Mouse (Mus musculus) telencephalon, adult 2 months (tissue): ENCODE measurements at regions not wholly inside any gene's neighbourhood (a gene's known extent, or its start where the extent isn't known, plus 50 kb on each side); places are given as distances from the start of the nearest gene placed in this dataset.
"Not testable (repeated sequence)": the region's sequence is repeated elsewhere in the genome, so short reads cannot be mapped to it uniquely, and the experiment has no call there.

Experiments used
- DNase-seq: peaks from one replicate; pipeline ENCODE4 v3.0.0-alpha.2; 2011; ENCODE audit warnings: low read depth, low spot score

DNA sequence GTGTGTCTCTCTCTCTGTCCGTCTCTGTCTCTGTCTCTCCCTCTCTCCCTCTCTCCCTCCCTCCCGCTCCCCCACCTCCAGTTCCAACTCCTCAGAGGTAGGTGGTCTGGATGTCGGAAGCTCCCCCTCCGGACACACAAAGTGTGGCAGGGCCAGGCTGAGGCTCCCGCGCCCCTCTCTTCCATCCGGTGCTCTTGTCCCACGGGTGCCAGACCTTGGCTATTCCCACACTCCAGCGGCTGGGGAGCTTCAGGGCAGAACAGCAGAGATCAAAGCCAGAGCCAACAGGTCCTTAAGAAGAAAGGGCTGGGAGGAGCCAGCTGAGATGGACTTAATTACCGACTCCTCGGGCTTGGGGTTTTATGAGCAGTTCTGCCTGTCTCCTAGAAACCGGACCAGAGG lies 101.1 kb upstream of the Med13l start:
- no peak for DNase-seq

DNA sequence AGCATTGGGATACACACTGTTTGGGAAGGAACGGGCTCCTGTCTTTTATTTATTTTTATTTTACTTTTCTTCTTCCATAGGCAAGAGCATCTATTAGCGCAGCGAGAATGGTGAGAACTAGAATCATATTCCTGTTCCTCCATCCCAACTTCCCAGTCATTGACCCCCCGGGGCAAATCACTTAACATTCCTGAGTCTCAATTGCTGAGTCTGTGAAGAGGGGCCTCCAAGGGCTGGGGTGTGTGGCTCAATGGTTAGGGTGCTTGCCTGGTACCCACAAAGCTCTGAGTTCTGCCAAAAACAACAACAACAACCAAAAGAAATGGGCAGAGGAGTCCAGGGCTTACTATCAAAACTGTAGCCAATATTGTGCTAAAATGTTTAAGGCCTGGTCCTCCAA lies 98.5 kb upstream of the Med13l start:
- no peak for DNase-seq

DNA sequence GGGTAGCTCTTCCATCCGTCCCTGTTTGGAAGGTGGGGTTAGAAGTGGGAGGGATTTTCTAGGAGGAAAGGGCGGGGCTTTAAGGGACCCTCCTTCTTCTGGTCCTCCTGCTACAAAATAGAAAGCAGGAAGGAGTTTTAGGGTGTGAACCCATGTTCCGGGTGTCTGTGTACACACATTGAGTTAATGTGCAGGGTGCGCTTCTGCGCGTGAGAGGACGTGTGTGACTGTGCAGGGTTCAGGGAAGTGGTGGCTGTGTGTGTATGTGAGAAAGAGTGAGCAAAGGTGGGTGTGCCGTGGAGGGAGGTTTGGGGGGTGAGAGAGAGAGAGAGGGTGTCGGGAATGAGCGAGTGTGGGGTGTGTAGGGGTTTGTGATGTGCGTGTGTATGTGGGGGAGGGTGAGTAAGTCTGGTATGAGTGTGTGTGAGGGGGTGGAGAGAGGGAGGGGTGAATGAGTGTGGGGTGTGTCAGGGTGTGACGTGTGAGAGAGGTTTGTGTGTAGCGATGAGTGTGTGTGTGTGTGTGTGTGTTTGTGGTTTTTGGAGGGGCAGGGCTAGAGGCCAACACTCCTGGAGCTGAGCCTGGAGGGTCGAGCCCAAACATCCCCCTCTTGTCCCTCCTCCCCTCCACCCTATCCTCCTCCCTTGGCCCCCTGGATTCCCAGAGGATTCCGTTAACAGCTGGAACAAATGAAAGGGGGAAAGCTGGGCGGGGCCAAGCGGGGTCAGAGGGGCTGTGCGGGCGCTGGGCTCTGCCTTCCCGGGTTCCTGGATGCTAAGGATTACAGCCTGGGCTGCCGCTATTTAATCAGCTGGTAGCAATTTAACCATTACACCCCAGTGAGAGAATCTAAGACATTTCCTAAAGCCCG lies 95.3 kb upstream of the Med13l start:
- no peak for DNase-seq

DNA sequence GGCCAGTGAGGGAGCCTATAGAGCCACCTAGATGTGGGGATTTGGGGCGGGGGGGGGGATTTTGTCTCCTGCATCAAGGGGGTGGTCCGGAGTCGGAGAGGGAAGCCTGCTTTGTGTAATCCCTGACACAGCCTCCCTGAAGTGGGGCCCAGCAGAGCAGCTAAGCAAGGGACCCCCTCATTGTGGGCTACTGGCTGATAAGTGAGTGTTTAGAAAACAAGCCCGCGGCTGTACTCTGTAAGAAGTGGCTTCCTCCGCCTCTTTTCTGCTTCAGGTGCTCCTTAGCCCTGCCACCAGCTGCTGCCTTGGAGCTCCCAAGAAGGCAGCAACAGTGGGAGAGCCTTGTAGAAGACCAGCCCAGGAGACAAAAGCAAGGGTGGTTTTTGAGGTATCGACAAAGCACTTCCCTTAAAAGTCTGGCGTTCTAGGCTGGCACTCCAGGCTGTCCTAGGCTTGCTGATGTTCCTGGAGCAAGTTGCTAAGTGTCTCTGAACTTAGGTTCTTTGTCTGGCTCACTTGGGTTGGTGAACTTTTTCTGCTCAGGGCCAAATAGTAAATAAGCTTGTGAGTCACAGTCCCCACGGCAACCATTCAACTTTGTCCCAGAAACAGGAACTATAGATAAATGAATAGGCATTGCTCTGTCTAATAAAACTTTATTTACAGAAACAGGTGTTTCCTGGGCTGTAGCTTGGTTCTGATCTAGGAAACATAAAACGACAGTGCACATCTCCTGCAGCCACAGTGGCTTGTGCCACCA lies 94.3 kb upstream of the Med13l start:
- no peak for DNase-seq

DNA sequence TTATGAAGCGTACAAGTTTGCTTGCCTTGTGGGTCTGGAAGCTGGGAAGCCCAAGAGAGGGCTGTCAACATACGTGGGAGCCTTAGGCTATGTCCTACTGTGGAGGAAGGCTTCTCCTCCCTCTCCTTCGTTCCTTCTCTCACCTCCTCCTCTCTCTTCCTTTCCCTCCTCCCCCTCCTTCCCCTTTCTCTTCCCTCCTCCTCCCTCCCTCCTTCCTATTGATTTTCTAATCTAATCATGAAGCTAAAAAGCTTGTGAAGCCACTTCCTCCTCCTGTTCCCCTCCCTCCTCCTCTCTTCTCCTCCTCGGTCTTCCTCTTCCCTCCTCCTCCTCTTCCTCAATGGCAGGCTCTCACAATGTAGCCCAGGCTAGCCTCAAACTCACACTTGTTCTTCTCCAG lies 91.7 kb upstream of the Med13l start:
- DNase-seq: no peak

DNA sequence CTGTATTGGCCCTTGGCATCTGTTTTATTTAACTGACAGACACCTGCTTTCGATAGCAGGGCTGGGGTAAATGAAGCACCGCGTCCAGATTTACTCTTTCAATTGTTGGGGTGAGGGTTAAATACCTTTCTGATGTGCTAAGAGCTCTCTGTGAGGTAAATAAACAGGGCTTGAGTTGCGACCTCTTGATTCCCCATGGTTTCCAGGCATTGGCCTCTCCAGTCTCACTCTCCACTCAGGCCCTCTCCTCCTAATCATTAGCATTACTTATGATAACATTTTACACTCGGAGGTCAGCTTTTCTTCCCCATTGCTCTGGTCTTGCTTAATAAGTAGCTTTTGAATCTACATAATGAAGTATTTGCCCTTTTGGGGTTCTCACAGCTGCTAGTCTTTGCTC lies 88.9 kb upstream of the Med13l start:
- no peak for DNase-seq

DNA sequence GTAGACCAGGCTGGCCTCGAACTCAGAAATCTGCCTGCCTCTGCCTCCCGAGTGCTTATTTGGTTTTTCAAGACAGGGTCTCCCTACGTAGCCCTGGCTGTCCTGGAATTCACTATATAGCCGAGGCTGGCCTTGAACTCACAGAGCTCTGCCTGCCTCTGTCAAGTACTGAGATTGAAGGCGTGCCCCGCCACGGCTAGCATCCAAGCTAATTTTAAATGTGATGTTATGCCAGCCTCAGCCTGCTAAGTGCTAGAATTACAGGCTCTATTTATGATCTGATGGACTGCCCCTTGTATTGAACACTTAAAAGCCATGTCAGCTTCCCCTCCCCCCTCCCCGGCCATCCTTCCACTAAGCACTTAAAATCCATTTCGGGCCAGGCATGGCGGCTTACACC lies 88.2 kb upstream of the Med13l start:
- no peak for DNase-seq

DNA sequence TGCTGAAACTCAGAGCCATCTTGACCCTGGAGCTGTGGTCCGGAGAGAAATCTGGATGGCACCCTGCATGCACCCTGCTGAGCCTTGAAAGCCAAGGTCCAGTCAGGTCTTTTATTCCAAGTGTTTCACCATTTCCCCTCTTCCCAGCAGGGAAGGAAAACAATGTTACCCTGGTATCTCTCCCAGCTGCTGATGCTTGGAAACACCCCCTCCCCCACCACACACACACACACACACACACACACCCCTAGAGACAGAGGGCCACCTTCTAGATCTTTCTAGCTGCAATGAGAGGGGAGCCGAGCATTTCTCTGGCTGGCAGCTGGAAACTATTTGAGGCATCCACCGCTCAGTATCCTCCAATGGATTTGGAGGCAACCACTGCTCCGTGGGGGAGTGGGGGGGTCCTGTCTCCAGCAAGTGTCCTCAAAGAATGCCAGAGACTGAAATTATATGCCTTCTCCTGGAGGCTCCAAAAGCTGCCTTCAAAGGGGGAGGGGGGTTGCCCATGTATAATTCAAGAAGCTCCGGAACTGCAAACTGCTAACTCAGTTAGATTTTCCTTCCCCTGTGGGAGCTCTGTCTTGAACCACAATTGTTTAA lies 87.2 kb upstream of the Med13l start:
- DNase-seq: no peak

DNA sequence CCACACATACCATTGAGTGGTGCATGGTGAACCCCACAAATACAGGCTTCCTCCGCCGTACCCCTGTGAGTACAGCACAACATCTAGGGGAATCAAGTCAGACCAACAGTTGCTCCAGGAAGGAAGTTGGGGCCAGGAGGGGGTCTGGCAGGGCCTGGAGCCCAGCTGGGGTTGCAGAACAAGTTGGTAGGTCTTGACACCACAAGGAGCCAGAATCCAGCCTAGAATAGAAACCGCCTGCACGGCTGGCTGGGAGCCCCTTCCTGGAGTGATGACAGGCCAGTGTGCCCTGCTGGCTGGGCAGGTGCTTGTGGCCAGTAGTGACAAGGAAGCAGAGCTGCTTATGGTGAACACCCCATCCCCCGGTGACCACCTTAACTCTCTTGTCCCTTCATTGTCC lies 83.9 kb upstream of the Med13l start:
- no peak for DNase-seq

DNA sequence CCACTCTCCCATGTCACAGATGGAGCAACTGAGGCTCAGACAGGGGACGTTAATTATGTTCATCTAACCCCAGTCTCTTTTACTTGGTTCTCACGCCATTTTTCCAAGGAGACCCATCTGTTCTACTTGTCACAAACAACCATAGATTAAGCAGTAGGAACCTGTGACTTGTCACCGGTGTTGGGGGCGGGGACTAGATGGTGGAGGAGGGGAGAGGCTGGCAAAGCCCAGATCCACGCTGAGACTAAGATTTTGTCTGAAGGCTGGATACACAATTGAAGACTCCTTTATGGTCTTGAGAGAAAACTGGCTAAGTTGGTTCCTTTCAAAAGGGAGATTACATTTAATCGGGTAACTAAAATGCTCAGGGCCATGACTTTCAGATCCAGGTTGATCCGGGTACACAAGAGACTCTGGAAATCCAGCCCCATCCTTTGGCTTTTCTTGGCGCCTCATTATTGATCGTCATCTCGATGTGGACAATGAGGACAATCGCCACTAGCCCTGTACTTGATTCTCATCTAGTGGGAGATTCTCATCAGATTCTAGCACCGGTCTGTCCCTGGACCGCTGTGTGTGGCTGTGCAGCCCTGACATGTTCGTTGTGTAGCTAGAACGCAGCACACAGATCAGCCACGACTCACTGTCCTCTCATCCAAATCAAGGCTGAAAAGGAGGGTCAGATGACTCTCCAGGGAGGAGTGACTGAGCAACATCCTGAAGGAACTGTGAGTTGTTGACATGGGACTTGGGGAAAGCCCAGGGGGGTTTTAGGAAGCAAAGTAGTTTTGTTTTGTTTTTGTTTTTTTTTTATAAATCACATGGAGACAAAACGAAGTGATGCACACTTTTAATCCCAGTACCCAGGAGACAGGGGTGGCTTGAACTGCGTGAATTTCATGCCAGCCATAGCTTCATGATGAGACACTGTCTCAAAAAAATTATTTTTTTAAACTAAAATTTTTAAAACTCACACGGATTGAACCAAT lies 83.1 kb upstream of the Med13l start:
- no peak for DNase-seq

DNA sequence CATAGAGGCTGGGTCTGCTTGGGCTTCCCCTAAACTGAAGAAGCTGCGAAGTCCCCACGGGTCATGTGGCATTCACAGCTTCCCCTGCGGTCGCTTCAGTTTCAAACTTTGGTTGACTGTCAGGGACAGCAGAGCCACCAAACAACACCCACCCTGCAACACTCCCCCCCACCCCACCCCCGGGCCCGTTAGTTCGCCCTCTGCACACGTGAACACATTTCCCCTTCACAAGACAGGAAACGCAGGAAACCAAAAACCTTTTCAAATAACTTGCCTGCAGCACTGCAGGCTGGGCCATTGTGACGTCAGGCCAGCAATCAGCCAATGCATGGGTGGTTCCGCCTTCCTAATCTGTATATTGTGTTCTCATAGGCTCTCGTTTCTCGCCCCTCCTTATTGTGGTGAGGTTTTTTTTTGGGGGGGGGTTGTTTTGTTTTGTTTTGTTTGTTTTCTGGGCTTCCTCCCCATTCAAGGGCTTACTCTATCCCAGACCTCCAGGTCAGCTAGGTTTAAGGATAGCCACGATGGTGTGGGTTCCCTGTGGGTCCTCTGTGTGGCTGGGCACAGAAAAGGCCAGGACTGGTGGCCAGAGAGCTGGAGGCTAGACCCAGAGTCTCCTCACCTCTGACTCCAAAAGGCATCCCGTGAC lies 82.2 kb upstream of the Med13l start:
- peak; percentile 40 for DNase-seq

DNA sequence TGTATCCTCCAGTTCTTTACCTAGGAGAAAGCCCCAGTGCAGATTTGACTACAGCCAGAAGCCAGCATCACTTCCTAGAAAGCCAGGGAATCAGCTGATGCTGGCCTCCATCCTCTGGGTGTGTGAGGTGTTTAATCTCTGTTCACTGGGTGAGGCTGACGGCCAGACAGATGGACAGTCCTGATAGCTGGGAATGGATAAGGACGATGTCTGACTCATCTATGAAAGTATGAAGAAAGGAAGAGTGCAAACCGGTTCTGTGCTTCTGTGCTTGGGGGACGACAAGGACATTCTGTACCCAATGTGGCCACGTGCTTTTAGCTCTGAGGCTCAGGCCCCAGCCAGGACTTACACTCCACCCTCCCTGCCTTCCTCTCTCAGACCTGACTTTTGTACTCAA lies 80.5 kb upstream of the Med13l start:
- no peak for DNase-seq

DNA sequence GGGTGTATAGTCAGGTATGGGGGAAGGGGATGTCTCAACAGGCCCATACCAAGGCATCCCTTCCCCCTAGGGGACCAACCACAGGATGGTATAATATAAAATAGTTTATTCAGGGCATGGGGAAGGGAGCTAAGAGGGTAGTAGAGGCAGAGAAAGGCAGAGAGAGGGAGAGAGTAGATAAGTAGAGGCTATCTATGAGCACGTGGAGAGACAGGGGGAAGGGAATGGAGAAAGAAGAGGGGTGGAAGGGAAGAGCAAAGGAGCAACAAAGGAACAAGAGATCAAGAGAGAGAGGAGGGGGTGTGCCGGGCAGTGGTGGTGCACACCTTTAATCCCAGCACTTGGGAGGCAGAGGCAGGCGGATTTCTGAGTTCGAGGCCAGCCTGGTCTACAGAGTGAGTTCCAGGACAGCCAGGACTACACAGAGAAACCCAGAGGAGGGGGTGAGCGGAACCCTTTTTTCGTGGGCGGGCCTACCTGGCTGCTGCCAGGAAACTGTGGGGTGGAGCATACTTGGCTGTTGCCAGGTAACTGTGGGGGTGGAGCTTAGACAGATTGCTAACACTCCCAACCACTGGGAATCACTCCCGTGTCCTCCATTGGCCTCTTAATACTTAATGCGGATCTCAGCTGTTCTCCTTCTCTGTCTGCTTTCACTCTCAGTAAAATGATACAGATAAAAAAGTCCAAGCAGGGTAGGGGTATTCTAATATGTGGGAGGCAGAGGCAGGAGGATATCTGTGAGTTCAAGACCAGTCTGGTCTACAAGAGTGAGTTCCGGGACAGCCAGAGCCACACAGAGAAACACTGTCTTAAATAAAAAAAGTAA lies 79.3 kb upstream of the Med13l start:
- DNase-seq: no peak

DNA sequence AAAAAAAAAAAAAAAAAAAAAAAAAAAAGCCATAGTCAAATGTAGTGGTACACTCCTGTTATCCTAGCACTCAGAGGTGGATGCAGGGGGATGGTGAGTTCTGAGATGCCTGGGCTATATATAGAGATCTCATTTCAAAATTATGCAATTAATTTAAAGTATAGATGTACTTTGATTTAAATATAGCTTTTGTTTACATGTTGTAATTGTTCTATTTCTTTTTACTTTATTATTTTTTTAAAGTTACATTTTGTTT lies 78.8 kb upstream of the Med13l start:
- DNase-seq: no peak

DNA sequence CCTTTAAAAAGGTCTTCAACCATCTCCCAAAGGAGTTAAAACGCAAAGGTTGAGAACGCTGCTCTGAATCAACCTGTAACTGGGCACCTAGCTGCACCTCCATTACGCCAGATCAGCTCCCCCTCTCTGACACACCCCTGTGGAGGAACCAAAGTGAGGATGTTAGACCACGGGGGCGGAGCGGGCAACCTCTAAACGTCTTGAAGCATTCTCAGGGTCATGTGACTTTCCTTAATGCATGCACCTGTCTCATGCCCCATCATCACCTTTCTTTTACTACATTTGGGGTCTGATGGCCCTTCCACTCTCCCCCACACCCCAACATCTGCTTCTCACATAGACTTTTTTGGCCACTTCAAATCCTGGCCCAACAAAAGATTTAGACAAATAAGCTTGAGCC lies 77.9 kb upstream of the Med13l start:
- DNase-seq: no peak

DNA sequence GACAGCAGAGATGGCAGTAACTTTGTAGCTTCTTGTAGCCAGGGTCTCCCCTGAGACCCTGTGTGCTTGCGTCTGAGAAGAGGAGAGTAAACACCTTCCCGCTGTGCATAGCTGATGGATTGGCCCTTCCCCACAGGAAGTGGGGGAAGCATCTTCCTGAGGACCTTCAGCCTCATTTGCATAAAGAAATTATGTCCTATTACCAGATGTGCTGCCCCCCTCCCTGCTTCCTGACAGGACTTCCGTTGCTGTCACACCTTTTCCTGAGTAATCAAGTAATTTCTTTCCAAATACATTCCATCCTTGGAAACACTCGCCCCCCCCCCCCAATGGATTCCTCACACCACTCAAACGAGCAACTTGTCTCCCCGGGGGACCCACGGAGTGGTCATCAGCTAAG lies 77.5 kb upstream of the Med13l start:
- DNase-seq: no peak

DNA sequence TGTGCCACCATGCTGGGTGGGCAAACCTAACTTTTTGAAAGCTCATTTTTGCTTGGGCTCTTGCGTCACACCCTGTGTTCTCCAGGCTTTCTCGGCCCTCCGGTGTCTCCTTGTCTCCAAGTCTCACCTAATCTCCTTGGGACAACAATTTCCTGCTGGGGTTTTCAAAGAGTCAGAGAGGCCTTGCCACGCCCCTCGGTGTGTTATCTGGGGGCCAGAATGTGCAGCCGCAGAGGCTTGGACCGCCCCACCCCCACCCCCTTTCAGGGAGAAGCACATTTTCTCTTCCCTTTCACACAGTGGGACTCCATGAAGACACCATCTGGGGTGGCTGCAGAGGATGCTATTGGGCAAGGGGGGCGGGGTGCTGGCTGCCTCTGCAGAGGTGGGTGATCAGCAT lies 76.9 kb upstream of the Med13l start:
- no peak for DNase-seq

DNA sequence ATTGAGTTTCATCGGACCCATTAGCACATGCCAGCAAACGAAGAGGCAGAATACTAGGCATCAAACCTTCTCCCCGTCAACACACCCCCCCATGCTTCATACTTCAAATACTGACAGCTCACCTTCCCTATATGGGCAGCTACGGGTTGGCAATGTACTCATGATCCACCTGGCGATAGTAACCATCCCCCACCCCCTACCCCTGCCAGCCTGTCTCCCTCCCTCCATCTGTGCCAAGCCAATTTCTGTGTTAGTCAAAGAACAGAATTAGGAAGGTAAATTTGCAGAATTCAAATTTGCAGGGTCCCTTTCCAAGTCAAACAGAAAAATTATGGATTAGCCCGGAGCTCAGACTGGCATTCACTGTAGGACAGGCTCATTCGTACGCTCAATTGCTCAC lies 75.3 kb upstream of the Med13l start:
- DNase-seq: no peak

DNA sequence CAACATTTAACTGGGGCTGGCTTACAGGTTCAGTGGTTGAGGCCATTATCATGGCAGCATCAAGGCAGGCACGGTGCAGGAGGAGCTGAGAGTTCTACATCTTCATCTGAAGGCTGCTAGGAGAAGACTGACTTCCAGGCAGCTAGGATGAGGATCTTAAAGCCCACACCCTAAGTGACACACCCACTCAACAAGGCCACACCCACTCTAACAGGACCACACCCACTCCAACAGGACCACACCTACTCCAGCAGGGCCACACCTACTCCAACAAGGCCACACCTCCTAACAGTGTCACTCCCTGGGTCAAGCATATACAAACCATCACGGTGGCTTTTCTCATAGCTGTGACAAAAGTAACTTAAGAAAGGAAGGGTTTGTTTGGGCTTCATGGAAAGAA lies 68.0 kb upstream of the Med13l start:
- not testable (repeated sequence) for DNase-seq
